Mouse (Mus musculus): Measurements from ENCODE around the gene Txndc8.

GRCm38 (mm10) chr4:57958098-57958497 is 50.8 kb downstream of the Txndc8 start:
- TF ChIP-seq CTCF (IDR thresholded peaks at IDR 0.05; ENCODE audit: low read depth) (no peak), EP300 (IDR thresholded peaks at IDR 0.05; ENCODE audit: low read depth) (no peak)

All from liver, embryonic 14.5 days (tissue).